Comparison of ENCODE assay signal across 8 mouse cellular contexts in genomic region chr7:65393704-65394452, GRCm38 (mm10).
A peak's percentile ranks its signal among the peaks of the same experiment; 100 is the strongest.
DNase-seq lines count a peak whose midpoint lies in the region; ATAC-seq lines count a peak whose summit lies in the region.

No protein-coding gene starts in this region.

- H3K27me3 ChIP-seq in heart, embryonic 13.5 days (replicated peaks) = no peaks in the 10 kb centered on the region
- H3K27me3 ChIP-seq in hindbrain, embryonic 10.5 days (ENCODE audit: insufficient read depth, poor library complexity, severe bottlenecking) = no peaks in the 10 kb centered on the region; the same call in 1 of the 2 replicates
- H3K27me3 ChIP-seq in midbrain, embryonic 12.5 days = no peaks in the 10 kb centered on the region

- no peaks in the 10 kb centered on the region for H3K9me3 ChIP-seq in heart, embryonic 13.5 days
- no peaks in the 10 kb centered on the region for H3K9me3 ChIP-seq in hindbrain, embryonic 10.5 days
- no peaks in the 10 kb centered on the region for H3K9me3 ChIP-seq in midbrain, embryonic 12.5 days

- intact Hi-C loops in gastrocnemius, postnatal 36 days (cut with DNase I) = no loop called here

- peak overlapping the region; percentile 32 for H3K4me3 ChIP-seq in heart, embryonic 13.5 days
- H3K4me3 ChIP-seq in hindbrain, embryonic 10.5 days = peak overlapping the region; percentile 30
- H3K4me3 ChIP-seq in midbrain, embryonic 12.5 days = no peak overlapping the region

- H3K9ac ChIP-seq in heart, embryonic 13.5 days = peak overlapping the region; percentile 74
- H3K9ac ChIP-seq in midbrain, embryonic 12.5 days (replicated peaks) = 0 out of 2 replicates have a peak overlapping the region, but pooled peaks have one; percentile 7

- H3K27ac ChIP-seq in heart, embryonic 13.5 days (replicated peaks) = peak overlapping the region; percentile 45
- H3K27ac ChIP-seq in hindbrain, embryonic 10.5 days = peak overlapping the region; percentile 79
- no peak overlapping the region for H3K27ac ChIP-seq in midbrain, embryonic 12.5 days (replicated peaks)

- 9% methylated on average over 17 of the region's 17 CpGs for WGBS in heart, embryonic 13.5 days
- WGBS in hindbrain, embryonic 10.5 days = 9% methylated on average over 17 of the region's 17 CpGs
- 10% methylated on average over 17 of the region's 17 CpGs for WGBS in midbrain, embryonic 12.5 days

- DNase-seq in heart, postnatal 4 days = no peak
- peak; percentile 28 for DNase-seq in hindbrain, embryonic 10.5 days (ENCODE audit: low spot score)
- DNase-seq in gastrocnemius, postnatal 36 days = no peak
- DNase-seq in cerebellum, postnatal 10 days = no peak

- H3K36me3 ChIP-seq in heart, embryonic 13.5 days = no peaks in the 10 kb centered on the region
- H3K36me3 ChIP-seq in hindbrain, embryonic 10.5 days = no peaks in the 10 kb centered on the region
- no peaks in the 10 kb centered on the region for H3K36me3 ChIP-seq in midbrain, embryonic 12.5 days

- no peak for ATAC-seq in heart, embryonic 13.5 days (ENCODE audit: extremely low read depth, insufficient number of reproducible peaks, low FRiP score, low TSS enrichment)
- peak; percentile 36 for ATAC-seq in common myeloid progenitor, adult 5-6 weeks (replicated peaks; ENCODE audit: low read depth, poor library complexity, severe bottlenecking)
- no peak for ATAC-seq in midbrain, embryonic 12.5 days (ENCODE audit: low FRiP score, low read depth)
- ATAC-seq in erythroblast, adult 5-6 weeks (replicated peaks; ENCODE audit: low FRiP score, poor library complexity, severe bottlenecking) = no peak

- peaks cover 24% of the 10 kb centered on the region for H3K4me1 ChIP-seq in heart, embryonic 13.5 days
- peaks cover 28% of the 10 kb centered on the region for H3K4me1 ChIP-seq in hindbrain, embryonic 10.5 days (replicated peaks)
- H3K4me1 ChIP-seq in midbrain, embryonic 12.5 days = peaks cover 15% of the 10 kb centered on the region

- peak overlapping the region; percentile 65 for H3K4me2 ChIP-seq in heart, embryonic 13.5 days
- peak overlapping the region; percentile 42 for H3K4me2 ChIP-seq in midbrain, embryonic 12.5 days (replicated peaks)
